Mouse (Mus musculus) testis, adult 2 months (tissue): ENCODE measurements around the gene Lrrc20. TPM values are rescaled to one million over a fixed set of nuclear protein-coding genes. Genes with fewer than 3 reads are reported as not detected.

Source experiments
- H3K27ac ChIP-seq: fragments of 200-500 bp; 2 replicates; pipeline ENCODE4 v1.5.1; 2012; ENCODE audit warnings: low read depth, low read length; ENCODE audit not compliant: control insufficient read depth, insufficient read depth
- H3K27me3 ChIP-seq: fragments of 200-500 bp; 2 replicates; pipeline ENCODE4 v1.6.1; 2012; ENCODE audit warnings: mild to moderate bottlenecking, low read length, moderate library complexity; ENCODE audit not compliant: control insufficient read depth, insufficient read depth
- H3K36me3 ChIP-seq: fragments of 200-500 bp; 2 replicates; pipeline ENCODE4 v1.6.1; 2012; ENCODE audit warnings: mild to moderate bottlenecking, low read length; ENCODE audit not compliant: control insufficient read depth, insufficient read depth
- H3K4me1 ChIP-seq: fragments of 200-500 bp; 2 replicates; pipeline ENCODE4 v1.6.1; 2012; ENCODE audit warnings: low read length; ENCODE audit not compliant: control insufficient read depth, insufficient read depth
- H3K4me3 ChIP-seq: fragments of 200-500 bp; 2 replicates; pipeline ENCODE4 v1.5.1; 2012; ENCODE audit warnings: low read depth, mild to moderate bottlenecking, low read length, moderate library complexity, mixed read lengths; ENCODE audit not compliant: control insufficient read depth
- CTCF ChIP-seq: fragments of 200-500 bp; IDR thresholded peaks from 2 replicates; pipeline ENCODE4 v1.5.1; 2012; ENCODE audit warnings: low read depth, mild to moderate bottlenecking, inconsistent platforms, low read length, moderate library complexity; ENCODE audit not compliant: control insufficient read depth, insufficient read depth, insufficient replicate concordance
- POLR2A ChIP-seq: fragments of 200-500 bp; IDR thresholded peaks from 2 replicates; pipeline ENCODE4 v1.6.1; 2012; ENCODE audit warnings: low read depth, mild to moderate bottlenecking, inconsistent platforms, low read length, moderate library complexity; ENCODE audit not compliant: control insufficient read depth
- polyA plus RNA-seq: library from polyadenylated mRNA; depleted of rRNA; stranded (reverse); fragments of >200 nt; gene quantifications from 2 replicates; pipeline ENCODE4 v1.2.3, GENCODE M21; 2012

Lrrc20 gene
- polyA plus RNA-seq, 1 experiment: 3.3 TPM

DNA sequence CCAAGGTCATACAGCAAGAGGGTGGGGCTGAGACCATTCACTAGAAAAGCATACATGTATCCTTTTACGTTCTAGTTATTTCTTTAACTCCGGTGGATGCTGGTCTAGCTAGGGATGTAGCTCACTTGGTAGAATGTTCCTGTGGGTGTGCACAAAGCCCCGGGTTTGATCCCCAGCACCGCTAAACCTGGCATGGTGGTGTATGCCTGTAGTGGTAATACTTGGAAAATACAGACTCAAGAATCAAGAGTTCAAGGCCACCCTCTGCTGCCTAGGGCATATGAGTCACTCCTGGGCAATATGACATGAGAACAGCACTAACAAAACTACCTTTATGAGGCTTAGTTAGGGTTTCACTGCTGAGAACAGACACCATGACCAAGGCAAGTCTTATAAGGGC lies 59.8 kb downstream of the Lrrc20 start:
- no peak for TF ChIP-seq CTCF
- no peak for TF ChIP-seq POLR2A
- Histone ChIP-seq H3K36me3 (no peaks in the 10 kb centered on the region), H3K27ac (no peak overlapping the region; the same call in 1 of the 2 replicates), H3K4me1 (peaks cover 5% of the 10 kb centered on the region), H3K27me3 (no peaks in the 10 kb centered on the region), H3K4me3 (no peak overlapping the region)

DNA sequence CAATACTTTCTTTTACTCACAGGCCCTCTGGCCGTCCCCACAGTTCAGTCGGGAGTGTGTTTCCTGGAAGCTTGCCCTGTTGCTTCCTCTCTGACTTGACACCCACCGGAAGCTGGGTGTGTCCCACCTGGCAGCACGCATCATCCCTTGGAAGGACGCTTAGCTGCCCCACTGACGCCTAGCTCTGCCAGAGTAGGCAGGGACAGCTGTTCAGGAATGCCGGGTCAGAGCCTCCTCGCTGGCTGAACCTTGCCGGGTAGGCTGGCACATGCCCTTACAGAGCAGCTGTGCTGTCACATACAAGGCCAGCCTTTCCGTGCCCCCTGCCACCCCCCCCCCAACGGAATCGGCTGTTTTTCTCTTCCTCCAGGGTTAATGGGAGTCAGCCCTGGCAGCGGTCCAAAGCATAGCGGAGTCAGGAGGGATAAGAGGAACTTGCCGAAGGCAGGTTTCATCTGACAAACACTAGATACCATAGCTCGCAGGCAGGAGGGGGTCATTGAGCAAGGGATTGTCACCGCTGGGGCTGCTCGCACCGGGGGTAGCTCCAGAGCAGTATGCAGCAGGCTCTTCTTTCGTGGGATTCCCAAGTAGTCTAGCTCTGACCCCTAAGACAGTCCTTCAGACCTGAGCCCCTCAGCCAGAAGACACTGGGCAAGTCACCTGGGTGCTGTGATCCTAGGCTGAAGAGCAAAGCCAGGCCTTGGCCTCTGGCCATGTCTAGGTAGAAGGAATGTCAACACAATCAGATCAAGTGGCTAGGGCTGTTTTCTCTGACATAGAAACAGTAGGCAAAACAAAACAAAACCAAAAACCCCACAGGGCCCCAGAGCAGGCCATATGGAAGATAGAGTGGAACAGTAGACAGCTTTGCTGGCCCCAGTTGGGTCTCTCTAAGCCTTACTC lies 60.8 kb downstream of the Lrrc20 start:
- Histone ChIP-seq H3K36me3 (no peaks in the 10 kb centered on the region), H3K4me3 (no peak overlapping the region), H3K27ac (peak overlapping the region; percentile 79), H3K4me1 (peaks cover 5% of the 10 kb centered on the region), H3K27me3 (no peaks in the 10 kb centered on the region)
- TF ChIP-seq POLR2A (no peak), CTCF (no peak)

DNA sequence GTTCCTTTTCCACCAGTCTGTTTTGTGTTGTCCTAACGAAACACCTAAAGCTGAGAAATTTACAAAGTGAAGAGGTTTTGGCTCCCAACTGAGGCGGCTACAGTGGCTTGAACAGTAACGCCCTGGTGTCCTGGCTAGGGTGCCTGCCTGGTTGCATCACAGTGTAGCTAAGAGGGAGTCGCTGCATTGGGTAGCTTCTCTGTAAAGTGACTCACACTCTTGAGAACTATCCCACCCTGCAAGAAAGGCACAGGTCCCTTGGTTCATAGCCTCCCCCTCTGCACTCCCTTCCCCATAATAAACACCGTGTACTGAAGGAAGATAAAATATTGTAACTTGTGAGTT lies 61.4 kb downstream of the Lrrc20 start:
- peak overlapping the region; percentile 79 for H3K27ac ChIP-seq

DNA sequence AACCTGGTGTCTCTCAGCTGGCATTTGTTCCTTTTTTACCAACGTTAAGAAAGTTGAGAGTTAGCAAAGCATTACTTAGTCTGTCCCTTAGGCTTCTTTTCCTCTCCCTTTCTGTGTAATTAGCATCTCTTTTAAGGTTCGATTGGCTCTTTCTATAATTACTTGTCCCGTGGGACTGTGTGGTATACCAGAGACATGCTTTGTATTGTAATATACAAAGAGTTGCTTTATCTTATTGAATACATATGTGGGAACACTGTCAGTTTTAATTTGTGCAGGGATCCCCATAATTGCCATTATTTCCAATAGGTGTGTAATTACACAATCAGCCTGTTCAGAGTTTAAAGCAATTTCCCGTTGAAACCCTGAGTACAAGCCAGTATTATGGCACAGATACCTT lies 62.8 kb downstream of the Lrrc20 start:
- Histone ChIP-seq H3K27ac (no peak overlapping the region), H3K4me3 (no peak overlapping the region), H3K36me3 (no peaks in the 10 kb centered on the region), H3K4me1 (peaks cover 5% of the 10 kb centered on the region), H3K27me3 (no peaks in the 10 kb centered on the region)
- TF ChIP-seq POLR2A: no peak
- no peak for TF ChIP-seq CTCF

More for the DNA sequence above, 61.4 kb downstream of the Lrrc20 start:
- H3K4me3 ChIP-seq: no peak overlapping the region
- no peaks in the 10 kb centered on the region for H3K27me3 ChIP-seq
- no peaks in the 10 kb centered on the region for H3K36me3 ChIP-seq
- TF ChIP-seq CTCF (no peak), POLR2A (no peak)
- H3K4me1 ChIP-seq: peaks cover 5% of the 10 kb centered on the region

DNA sequence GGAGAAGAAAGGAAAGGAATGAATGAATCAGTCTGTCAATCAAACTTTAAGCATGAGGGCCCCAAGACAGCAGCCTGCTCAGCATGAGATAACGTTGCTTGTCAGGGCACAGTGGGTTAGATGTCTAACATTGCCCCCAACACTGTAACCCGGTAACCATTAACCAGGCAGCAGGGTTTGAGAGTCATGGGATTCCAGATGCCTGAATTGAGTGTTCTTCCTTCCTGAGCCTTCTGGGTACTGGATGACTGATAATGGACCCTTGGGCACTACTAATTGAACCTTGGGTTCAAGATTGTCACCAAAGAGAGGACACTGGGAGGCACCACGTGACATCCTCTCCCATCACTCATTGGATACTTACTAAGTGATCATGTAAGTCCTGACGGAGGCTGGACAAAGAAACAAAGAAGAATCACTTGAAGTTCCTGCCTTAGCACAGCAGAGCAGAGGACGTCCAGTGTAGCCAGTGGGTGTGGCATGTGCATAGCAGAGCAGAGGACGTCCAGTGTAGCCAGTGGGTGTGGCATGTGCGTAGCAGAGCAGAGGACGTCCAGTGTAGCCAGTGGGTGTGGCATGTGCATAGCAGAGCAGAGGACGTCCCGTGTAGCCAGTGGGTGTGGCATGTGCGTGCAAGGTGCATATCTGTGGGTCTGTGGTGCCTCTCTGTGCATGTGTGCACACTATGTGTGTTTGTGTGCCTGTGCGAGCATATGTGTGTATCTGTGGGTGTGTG lies 68.7 kb downstream of the Lrrc20 start:
- no peak overlapping the region for H3K4me3 ChIP-seq
- TF ChIP-seq POLR2A: no peak
- TF ChIP-seq CTCF: no peak
- H3K36me3 ChIP-seq: no peaks in the 10 kb centered on the region
- no peak overlapping the region for H3K27ac ChIP-seq
- H3K4me1 ChIP-seq: no peaks in the 10 kb centered on the region
- H3K27me3 ChIP-seq: no peaks in the 10 kb centered on the region

DNA sequence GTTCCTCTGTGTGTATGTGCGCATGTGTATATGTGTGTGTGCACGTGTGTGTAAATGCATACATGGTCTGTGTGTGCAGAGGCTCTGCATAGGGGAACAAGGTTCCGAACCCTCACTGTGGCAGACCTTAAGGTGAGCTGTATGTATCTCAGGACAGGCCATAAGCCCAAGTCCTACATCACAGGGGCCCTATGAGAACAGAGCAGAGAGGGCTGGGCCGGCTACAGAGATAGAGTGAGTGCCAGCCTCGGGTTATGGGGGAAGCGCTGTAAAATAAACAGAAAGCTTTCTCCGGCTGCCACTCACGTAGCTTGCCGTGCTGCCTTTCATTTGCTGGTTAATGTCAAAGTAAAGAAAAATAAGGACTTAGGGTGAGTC lies 69.3 kb downstream of the Lrrc20 start:
- Histone ChIP-seq H3K4me3 (no peak overlapping the region), H3K36me3 (no peaks in the 10 kb centered on the region), H3K27me3 (no peaks in the 10 kb centered on the region), H3K4me1 (no peaks in the 10 kb centered on the region), H3K27ac (no peak overlapping the region)
- TF ChIP-seq CTCF (no peak), POLR2A (no peak)

DNA sequence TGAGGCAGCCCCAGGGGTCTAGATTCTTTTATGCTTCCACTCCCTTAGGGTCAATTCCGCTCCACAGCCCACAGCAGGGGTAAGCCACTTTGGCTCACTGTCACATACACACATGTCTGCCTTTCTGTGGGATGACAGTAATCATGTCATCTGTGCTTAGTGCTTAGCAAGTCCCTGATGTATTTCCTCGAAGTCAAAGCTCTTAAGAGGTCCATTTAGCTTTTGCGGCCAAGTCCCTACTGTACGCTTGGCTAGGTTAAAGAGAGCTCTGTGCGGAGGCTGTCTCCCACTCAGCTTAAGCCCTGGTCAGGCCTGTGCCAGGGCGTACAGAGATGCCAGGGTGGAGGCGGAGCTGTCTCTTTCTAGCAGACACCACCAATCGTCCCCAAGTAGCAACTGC lies 74.5 kb downstream of the Lrrc20 start:
- Histone ChIP-seq H3K36me3 (no peaks in the 10 kb centered on the region), H3K27me3 (no peaks in the 10 kb centered on the region), H3K27ac (no peak overlapping the region), H3K4me1 (no peaks in the 10 kb centered on the region), H3K4me3 (no peak overlapping the region)
- TF ChIP-seq CTCF: no peak
- TF ChIP-seq POLR2A: no peak

DNA sequence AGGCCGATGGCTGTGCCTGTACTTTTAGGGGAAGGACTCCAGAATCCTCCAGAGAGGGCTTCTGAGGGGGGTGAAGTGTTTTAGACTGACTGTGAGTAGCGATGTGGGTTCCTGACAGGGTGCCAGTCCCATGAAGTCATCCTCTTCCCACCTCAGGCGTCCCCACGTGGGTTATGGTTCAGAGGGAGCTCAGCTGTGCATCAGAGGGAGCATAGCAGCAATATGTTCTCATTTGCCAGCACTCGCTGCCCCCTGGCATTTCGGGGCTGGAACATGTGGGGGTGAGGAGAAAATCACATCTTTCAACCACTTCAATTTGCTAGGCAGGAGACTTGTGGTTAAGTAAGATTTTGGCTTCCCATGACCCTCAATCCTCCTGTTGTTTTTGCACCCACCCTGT lies 79.6 kb downstream of the Lrrc20 start:
- Histone ChIP-seq H3K4me3 (no peak overlapping the region), H3K27ac (no peak overlapping the region), H3K36me3 (no peaks in the 10 kb centered on the region), H3K4me1 (no peaks in the 10 kb centered on the region), H3K27me3 (no peaks in the 10 kb centered on the region)
- TF ChIP-seq CTCF (no peak), POLR2A (no peak)
